Mouse (Mus musculus) heart, postnatal 10 days (tissue): Measurements from ENCODE around the gene Ush1g. TPM values are rescaled to one million over a fixed set of nuclear protein-coding genes. Genes with fewer than 3 reads are reported as not detected.
A peak's percentile ranks its signal among the peaks of the same experiment; 100 is the strongest.

Experiments used
- DNase-seq, 2 experiments: peaks; one replicate each; pipeline ENCODE4 v3.0.0; 2021
- intact Hi-C: fragments of 180-260 bp; cut with DNase I; formaldehyde crosslinking; loops from one replicate; pipeline ENCODE4 v1.15.1; 2025
- total RNA-seq, 2 experiments: library from RNA; stranded (reverse); gene quantifications; 2 replicates each; pipeline ENCODE4 v1.2.3; 2021

Ush1g gene
- total RNA-seq, 2 experiments from 2014 or later: 0.07 to 0.12 TPM

- intact Hi-C loops: no loop called here
Observed at GRCm38 (mm10) chr11:115337350-115337749, 15.5 kb upstream of the Ush1g start.

GRCm38 (mm10) chr11:115336115-115336514 is 14.3 kb upstream of the Ush1g start:
- intact Hi-C loops: no loop called here
- no peak for DNase-seq

More at GRCm38 (mm10) chr11:115337350-115337749, 15.5 kb upstream of the Ush1g start:
- no peak for DNase-seq

- intact Hi-C loops: no loop called here
Observed at GRCm38 (mm10) chr11:115335223-115335622, 13.4 kb upstream of the Ush1g start.

GRCm38 (mm10) chr11:115334531-115334930 is 12.7 kb upstream of the Ush1g start, which contains the start of gene Otop3:
Gene Otop3, plus strand, starts transcription at chr11:115334731.
- no peak for DNase-seq
- intact Hi-C loops: no loop called here

More at GRCm38 (mm10) chr11:115335223-115335622, 13.4 kb upstream of the Ush1g start:
- no peak for DNase-seq

- no peak for DNase-seq
- intact Hi-C loops: no loop called here
Observed at GRCm38 (mm10) chr11:115329339-115329738, 7.5 kb upstream of the Ush1g start.

- intact Hi-C loops: no loop called here
- DNase-seq: no peak
Observed at GRCm38 (mm10) chr11:115326730-115327129, 4.9 kb upstream of the Ush1g start.

GRCm38 (mm10) chr11:115323354-115323753 is 1.5 kb upstream of the Ush1g start:
- no peak for DNase-seq
- intact Hi-C loops: no loop called here

- no peak for DNase-seq
- intact Hi-C loops: no loop called here
Observed at GRCm38 (mm10) chr11:115319704-115320383, 2.0 kb downstream of the Ush1g start.

GRCm38 (mm10) chr11:115318245-115319027 is 3.4 kb downstream of the Ush1g start:
- DNase-seq: no peak
- intact Hi-C loops: no loop called here

- intact Hi-C loops: no loop called here
Observed at GRCm38 (mm10) chr11:115317204-115317603, 4.6 kb downstream of the Ush1g start.

GRCm38 (mm10) chr11:115314249-115314648 is 7.6 kb downstream of the Ush1g start:
- DNase-seq: no peak
- intact Hi-C loops: loop anchor here (5.0 kb wide), 1 partner anchor 38 kb away; no protein-coding TSS in a partner anchor

More at GRCm38 (mm10) chr11:115317204-115317603, 4.6 kb downstream of the Ush1g start:
- no peak for DNase-seq

GRCm38 (mm10) chr11:115308781-115309180 is 13.1 kb downstream of the Ush1g start:
- intact Hi-C loops: no loop called here
- DNase-seq: no peak

- DNase-seq: no peak
- intact Hi-C loops: no loop called here
Observed at GRCm38 (mm10) chr11:115306863-115307262, 15.0 kb downstream of the Ush1g start, which contains the start of gene Otop2. Gene Otop2, plus strand, starts transcription at chr11:115307163.

- intact Hi-C loops: no loop called here
- no peak for DNase-seq
Observed at GRCm38 (mm10) chr11:115303167-115303566, 18.7 kb downstream of the Ush1g start.

GRCm38 (mm10) chr11:115301351-115301750 is 20.5 kb downstream of the Ush1g start:
- intact Hi-C loops: no loop called here
- DNase-seq: no peak

- no peak for DNase-seq
- intact Hi-C loops: no loop called here
Observed at GRCm38 (mm10) chr11:115300745-115301144, 21.1 kb downstream of the Ush1g start.

- DNase-seq: no peak
- intact Hi-C loops: no loop called here
Observed at GRCm38 (mm10) chr11:115298160-115298559, 23.7 kb downstream of the Ush1g start.

- peak; percentile 49 to 59 for DNase-seq
- intact Hi-C loops: no loop called here
Observed at GRCm38 (mm10) chr11:115297214-115297826, 24.5 kb downstream of the Ush1g start, which contains the start of gene Fads6. Gene Fads6, minus strand, starts transcription at chr11:115297663.

- DNase-seq: no peak
- intact Hi-C loops: no loop called here
Observed at GRCm38 (mm10) chr11:115296471-115297210, 25.2 kb downstream of the Ush1g start.

GRCm38 (mm10) chr11:115295939-115296338 is 25.9 kb downstream of the Ush1g start:
- intact Hi-C loops: no loop called here
- no peak for DNase-seq
